Mouse (Mus musculus): ENCODE data around the gene Emg1. TPM values are rescaled to one million over a fixed set of nuclear protein-coding genes. Genes with fewer than 3 reads are reported as not detected.

Gene Emg1
- 93.2 and 96.9 TPM in 2 replicates for polyA plus RNA-seq (2015; fragmentation: Nextera tagmentation; extraction: Ambion mirVana)

DNA sequence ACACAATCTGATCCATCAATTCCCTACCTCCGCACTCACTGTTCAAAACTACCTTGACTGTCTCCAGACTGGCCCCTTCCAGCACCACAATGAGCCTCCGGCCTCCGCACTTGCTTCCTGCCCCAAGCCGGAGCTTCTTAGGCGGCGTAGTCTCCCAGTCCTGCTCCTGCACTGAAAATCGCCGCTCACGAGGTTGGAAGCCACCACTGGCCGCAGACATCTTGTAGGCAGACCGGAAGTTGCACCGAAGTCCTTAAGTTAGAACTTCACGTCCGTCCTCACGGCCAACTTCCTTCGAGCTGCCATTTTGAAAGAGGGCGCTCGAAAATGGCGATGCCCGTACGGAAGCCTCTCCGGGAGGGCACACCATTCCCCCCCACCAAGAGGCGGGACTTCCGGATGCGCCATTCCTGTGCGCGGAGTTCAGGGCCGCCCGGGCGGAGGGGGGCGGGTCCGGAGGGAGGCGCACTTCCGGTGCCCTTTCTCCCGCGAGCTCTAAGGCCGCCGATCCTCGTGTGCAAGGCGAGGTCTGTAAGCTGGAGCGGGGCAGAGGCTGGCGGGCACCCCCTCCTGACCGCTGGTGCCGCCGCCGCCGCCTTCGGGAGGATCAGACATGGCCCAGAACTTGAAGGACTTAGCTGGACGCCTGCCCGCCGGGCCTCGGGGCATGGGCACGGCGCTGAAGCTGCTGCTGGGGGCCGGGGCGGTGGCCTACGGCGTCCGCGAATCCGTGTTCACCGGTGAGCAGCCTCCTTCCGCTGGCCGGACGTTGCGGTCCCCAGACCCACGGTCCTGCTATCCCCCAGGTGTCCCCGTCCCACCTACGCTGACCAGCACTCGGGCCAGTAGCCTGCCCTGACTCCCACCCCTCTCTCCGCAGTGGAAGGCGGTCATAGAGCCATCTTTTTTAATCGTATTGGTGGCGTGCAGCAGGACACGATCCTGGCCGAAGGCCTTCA, at the start of gene Emg1, which contains the start of gene Phb2:
Gene Emg1 (minus strand): TSS at position 355 of the 959 bp plus-strand sequence.
Gene Phb2 (plus strand): TSS at position 513 of the 959 bp plus-strand sequence.
- TF ChIP-seq CTCF (IDR thresholded peaks at IDR 0.05; ENCODE audit: low read depth) (peak; percentile 26), EP300 (IDR thresholded peaks at IDR 0.05; ENCODE audit: low read depth) (peak; percentile 87)
- H3K4me3 ChIP-seq (ENCODE audit: low read depth, low read length) = peak within 1 kb of the TSS; percentile 83
- H3K27me3 ChIP-seq (ENCODE audit: insufficient read depth, low read length) = no peaks in the 10 kb centered on the region
- peak within 1 kb of the TSS; percentile 97 for H3K4me2 ChIP-seq (ENCODE audit: low read depth, low read length)
- peak within 1 kb of the TSS; percentile 91 for H3K27ac ChIP-seq (ENCODE audit: low read depth)
- peak; percentile 99 for DNase-seq
- no peaks in the 10 kb centered on the region for H3K9me3 ChIP-seq (ENCODE audit: low read length)
- ATAC-seq = peak; percentile 98
- H3K9ac ChIP-seq (replicated peaks) = peak within 1 kb of the TSS; percentile 92
- H3K36me3 ChIP-seq (replicated peaks; ENCODE audit: insufficient read depth, low read length) = peaks cover 38% of the 10 kb centered on the region
- WGBS (ENCODE audit: insufficient replicate concordance) = under 1% methylated on average over 73 of the region's 76 CpGs
- H3K4me1 ChIP-seq (ENCODE audit: insufficient read depth) = peaks cover 39% of the 10 kb centered on the region

DNA sequence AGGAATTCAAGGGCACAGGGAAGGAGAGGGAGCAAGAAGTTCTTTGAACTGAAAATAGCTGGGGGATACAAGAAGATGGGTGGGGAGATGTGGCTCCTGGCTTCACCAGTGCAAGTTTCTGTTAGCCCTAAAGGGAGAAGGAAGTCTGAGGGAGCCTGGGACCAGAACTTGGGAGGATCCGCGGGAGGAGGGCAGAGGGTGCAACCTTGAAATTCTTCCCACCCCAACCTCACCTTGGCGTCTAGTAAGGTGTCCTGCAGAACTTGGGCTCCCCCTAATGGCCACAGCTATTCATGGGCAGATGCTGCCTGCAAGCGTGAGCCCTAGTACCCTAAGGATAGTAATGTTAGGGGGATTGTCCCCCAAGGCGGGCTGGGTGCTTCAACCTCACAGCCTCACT, 47.3 kb upstream of the Emg1 start:
- TF ChIP-seq CTCF (IDR thresholded peaks at IDR 0.05; ENCODE audit: low read depth) = peak; percentile 97
- TF ChIP-seq EP300 (IDR thresholded peaks at IDR 0.05; ENCODE audit: low read depth) = no peak
- Histone ChIP-seq H3K4me1 (ENCODE audit: insufficient read depth) (peaks cover 29% of the 10 kb centered on the region), H3K4me3 (ENCODE audit: low read depth, low read length) (no peak overlapping the region), H3K27me3 (ENCODE audit: insufficient read depth, low read length) (peaks cover 22% of the 10 kb centered on the region), H3K4me2 (ENCODE audit: low read depth, low read length) (peak overlapping the region; percentile 38; the same call in 1 of the 2 replicates), H3K27ac (ENCODE audit: low read depth) (no peak overlapping the region), H3K9me3 (ENCODE audit: low read length) (no peaks in the 10 kb centered on the region), H3K36me3 (replicated peaks; ENCODE audit: insufficient read depth, low read length) (no peaks in the 10 kb centered on the region), H3K9ac (replicated peaks) (no peak overlapping the region; the same call in 1 of the 2 replicates)
- 2% methylated on average over 5 of the region's 5 CpGs for WGBS (ENCODE audit: insufficient replicate concordance)
- DNase-seq (peak; percentile 88), ATAC-seq (peak; percentile 42)

DNA sequence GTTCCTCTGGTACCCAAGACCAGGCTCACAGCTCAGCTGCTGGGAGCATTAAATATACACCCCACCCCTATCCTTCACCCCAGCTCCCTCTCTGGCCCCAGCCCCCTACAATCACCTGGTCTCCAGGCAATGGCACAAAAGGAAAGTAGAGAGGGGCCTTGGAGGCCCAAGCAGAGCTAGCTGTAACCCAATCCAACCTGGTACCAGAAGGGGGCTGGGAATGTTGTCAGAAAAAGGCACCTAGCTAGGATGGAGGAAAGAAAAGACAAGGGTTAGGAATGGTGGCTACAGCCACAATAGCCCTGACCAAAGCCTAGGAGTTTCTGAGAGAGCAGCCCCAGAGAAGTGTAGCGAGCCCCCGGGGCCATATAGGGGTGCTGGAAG, 46.9 kb upstream of the Emg1 start:
- DNase-seq (no peak), ATAC-seq (no peak)
- 0 out of 2 replicates have a peak overlapping the region, but pooled peaks have one; percentile 40 for H3K27ac ChIP-seq (ENCODE audit: low read depth)
- peaks cover 22% of the 10 kb centered on the region for H3K27me3 ChIP-seq (ENCODE audit: insufficient read depth, low read length)
- no peaks in the 10 kb centered on the region for H3K9me3 ChIP-seq (ENCODE audit: low read length)
- no peaks in the 10 kb centered on the region for H3K36me3 ChIP-seq (replicated peaks; ENCODE audit: insufficient read depth, low read length)
- 52% methylated on average over 2 of the region's 2 CpGs for WGBS (ENCODE audit: insufficient replicate concordance)
- H3K9ac ChIP-seq (replicated peaks) = no peak overlapping the region; the same call in 1 of the 2 replicates
- H3K4me3 ChIP-seq (ENCODE audit: low read depth, low read length) = no peak overlapping the region
- H3K4me2 ChIP-seq (ENCODE audit: low read depth, low read length) = peak overlapping the region; percentile 38; the same call in 1 of the 2 replicates
- H3K4me1 ChIP-seq (ENCODE audit: insufficient read depth) = peaks cover 29% of the 10 kb centered on the region
- TF ChIP-seq CTCF (IDR thresholded peaks at IDR 0.05; ENCODE audit: low read depth) (no peak), EP300 (IDR thresholded peaks at IDR 0.05; ENCODE audit: low read depth) (no peak)

DNA sequence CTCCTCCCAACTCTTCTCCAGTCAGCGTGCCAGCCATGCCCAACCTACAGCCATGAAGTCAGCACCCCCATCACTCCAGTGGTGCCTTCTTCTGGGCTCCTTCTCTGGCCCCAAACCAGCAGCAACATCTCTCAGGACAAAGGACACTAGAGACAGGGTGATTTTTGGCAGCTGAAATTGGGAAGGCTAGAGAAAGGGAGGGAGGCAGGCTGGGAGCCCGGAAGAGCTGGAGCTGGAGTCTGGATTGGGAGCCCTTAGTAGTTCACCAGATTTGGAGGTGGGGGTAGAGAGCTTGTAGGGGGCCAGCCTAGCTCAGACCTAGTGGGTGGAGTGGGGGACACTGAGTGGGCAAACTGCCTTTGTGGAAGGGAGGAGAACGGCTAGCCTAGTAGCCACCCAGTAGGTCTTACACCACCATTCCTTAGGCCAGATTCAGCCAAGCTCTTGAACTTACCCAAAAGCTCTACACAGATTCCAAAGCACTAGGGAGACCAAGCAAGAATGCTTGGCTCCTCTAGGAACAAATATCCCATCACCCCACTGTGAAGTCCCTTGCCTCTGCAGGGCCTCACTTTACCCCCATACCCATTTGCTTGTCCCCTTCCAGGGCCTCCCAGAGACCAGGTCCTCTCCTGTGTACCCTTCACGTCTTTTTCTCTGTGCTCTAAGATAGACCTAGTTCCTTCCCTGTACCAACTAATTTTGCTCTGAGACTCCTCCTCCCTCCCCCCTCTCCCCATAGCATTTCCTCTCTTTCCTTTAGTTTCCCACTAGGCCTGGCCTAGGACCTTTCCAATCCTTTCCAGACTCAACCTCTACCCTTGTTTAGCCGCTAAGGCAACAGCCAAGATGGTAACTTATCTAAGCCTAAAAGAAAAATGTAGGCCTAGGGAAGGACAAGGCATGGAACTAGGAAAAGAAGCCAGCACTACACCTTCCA, 46.2 kb upstream of the Emg1 start:
- TF ChIP-seq EP300 (IDR thresholded peaks at IDR 0.05; ENCODE audit: low read depth) = no peak
- no peak for TF ChIP-seq CTCF (IDR thresholded peaks at IDR 0.05; ENCODE audit: low read depth)
- H3K4me3 ChIP-seq (ENCODE audit: low read depth, low read length) = no peak overlapping the region
- H3K4me1 ChIP-seq (ENCODE audit: insufficient read depth) = peaks cover 29% of the 10 kb centered on the region
- ATAC-seq (no peak), DNase-seq (no peak)
- H3K9me3 ChIP-seq (ENCODE audit: low read length) = no peaks in the 10 kb centered on the region
- H3K4me2 ChIP-seq (ENCODE audit: low read depth, low read length) = peak overlapping the region; percentile 88; the same call in 1 of the 2 replicates
- no peaks in the 10 kb centered on the region for H3K36me3 ChIP-seq (replicated peaks; ENCODE audit: insufficient read depth, low read length)
- WGBS (ENCODE audit: insufficient replicate concordance) = 60% methylated on average over 5 of the region's 5 CpGs
- H3K9ac ChIP-seq (replicated peaks) = peak overlapping the region; percentile 41; the same call in 1 of the 2 replicates
- peaks cover 22% of the 10 kb centered on the region for H3K27me3 ChIP-seq (ENCODE audit: insufficient read depth, low read length)
- peak overlapping the region; percentile 40; the same call in 1 of the 2 replicates for H3K27ac ChIP-seq (ENCODE audit: low read depth)

DNA sequence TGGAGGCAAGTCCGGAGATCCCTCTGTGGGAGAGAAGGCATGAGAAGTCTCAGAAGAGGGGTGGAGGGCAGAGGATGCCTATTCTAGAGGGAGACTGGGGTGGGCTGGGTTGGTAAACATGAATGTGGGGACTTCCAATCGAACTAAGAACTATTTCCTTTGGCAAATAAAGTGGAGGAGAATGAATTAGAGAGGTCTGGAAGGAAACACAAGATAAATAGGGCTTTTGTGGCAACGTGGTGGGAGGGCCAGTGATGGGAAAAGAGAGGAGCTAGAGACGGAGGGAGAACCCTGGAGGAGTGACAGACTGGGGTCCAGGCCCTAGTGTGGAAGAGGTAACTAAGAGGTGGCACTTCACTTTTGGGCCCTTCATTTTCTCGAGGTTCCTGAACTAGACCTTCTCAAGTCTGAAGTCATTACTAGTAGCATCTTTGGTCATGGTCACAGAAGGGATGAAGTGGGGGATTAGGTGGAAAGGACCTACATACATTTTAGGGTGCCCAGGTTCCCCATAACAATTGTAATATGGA, 45.4 kb upstream of the Emg1 start:
- H3K4me3 ChIP-seq (ENCODE audit: low read depth, low read length) = peak overlapping the region; percentile 72
- no peaks in the 10 kb centered on the region for H3K36me3 ChIP-seq (replicated peaks; ENCODE audit: insufficient read depth, low read length)
- H3K27me3 ChIP-seq (ENCODE audit: insufficient read depth, low read length) = peaks cover 22% of the 10 kb centered on the region
- no peak for DNase-seq
- no peaks in the 10 kb centered on the region for H3K9me3 ChIP-seq (ENCODE audit: low read length)
- H3K4me1 ChIP-seq (ENCODE audit: insufficient read depth) = peaks cover 29% of the 10 kb centered on the region
- TF ChIP-seq CTCF (IDR thresholded peaks at IDR 0.05; ENCODE audit: low read depth) (no peak), EP300 (IDR thresholded peaks at IDR 0.05; ENCODE audit: low read depth) (no peak)
- peak overlapping the region; percentile 88 for H3K4me2 ChIP-seq (ENCODE audit: low read depth, low read length)
- peak overlapping the region; percentile 40; the same call in 1 of the 2 replicates for H3K27ac ChIP-seq (ENCODE audit: low read depth)
- WGBS (ENCODE audit: insufficient replicate concordance) = 32% methylated on average over 5 of the region's 5 CpGs
- no peak for ATAC-seq
- H3K9ac ChIP-seq (replicated peaks) = peak overlapping the region; percentile 41; the same call in 1 of the 2 replicates
